Mouse (Mus musculus) mature B cell (primary cell): ENCODE results near the gene Agtr2.
"Not testable (repeated sequence)": the region's sequence is repeated elsewhere in the genome, so short reads cannot be mapped to it uniquely, and the experiment has no call there.

ENCODE experiments used
- in situ Hi-C: fragments of 300-500 bp; cut with MboI; formaldehyde crosslinking; loops from 2 replicates; pipeline ENCODE4 v1.14.3; 2019

The Agtr2 gene

DNA sequence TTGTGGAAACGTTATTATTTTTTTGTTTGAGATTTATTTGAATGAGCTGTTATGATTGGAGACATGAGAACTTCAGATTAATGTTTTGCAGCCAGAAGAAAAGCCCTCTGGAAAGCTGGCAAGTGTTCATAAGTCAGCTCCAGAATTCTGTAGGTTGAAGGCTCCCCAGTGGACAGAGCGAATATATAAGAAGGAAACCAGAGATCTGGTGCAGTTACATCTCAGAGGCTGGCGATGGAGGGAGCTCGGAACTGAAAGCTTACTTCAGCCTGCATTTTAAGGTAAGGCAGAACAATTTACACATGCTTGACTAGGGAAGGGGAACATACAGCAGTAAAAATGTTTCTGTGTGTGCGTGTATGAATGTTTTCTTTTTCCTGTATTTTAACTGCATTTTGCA is at the start of gene Agtr2:
TSS of gene Agtr2 (plus strand) at position 131 of the 400 bp plus-strand sequence.
- in situ Hi-C loops, result no loop called here

- in situ Hi-C loops, result no loop called here
Measured at GRCm38 (mm10) chrX:21452519-21452918, 31.8 kb upstream of the Agtr2 start.

GRCm38 (mm10) chrX:21488111-21488510 is 3.8 kb downstream of the Agtr2 start:
- in situ Hi-C loops, result no loop called here

GRCm38 (mm10) chrX:21500242-21500641 is 15.9 kb downstream of the Agtr2 start:
- in situ Hi-C loops, result no loop called here

- in situ Hi-C loops, result not testable (repeated sequence)
Measured at GRCm38 (mm10) chrX:21507333-21507732, 23.0 kb downstream of the Agtr2 start.

DNA sequence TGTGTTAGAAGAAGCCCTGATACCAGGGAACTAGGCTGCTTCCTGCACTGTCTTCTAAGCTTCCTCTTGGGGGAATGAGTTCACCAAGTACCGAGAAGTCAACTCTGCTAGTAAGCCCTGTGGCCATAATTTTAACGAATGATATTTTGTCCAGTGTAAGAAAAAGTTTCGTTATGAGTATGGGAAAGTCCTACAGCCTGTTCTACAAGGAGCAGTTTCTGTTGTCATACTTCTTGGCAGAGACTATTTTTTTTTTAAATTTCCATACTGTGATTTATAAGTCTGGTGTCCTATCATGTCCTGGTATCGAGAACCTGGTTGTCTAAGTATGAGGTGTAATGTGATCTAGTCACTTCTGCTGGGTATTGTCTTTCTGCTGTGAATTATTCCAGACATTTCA is 38.2 kb downstream of the Agtr2 start:
- in situ Hi-C loops, result no loop called here
